Mouse (Mus musculus) intestine, embryonic 14.5 days (tissue): ENCODE results near the gene Card19. TPM values are rescaled to one million over a fixed set of nuclear protein-coding genes. Genes with fewer than 3 reads are reported as not detected.

Experiments used
- ATAC-seq: fragments of 200-750 bp; cut with Nextera tagmentation; replicated peaks from 2 replicates; pipeline ENCODE4 v1.8.0; 2017; ENCODE audit warnings: low read depth, moderate number of reproducible peaks, moderate TSS enrichment, moderate library complexity; ENCODE audit not compliant: low FRiP score, low TSS enrichment
- DNase-seq: peaks from one replicate; pipeline ENCODE4 v3.0.0-alpha.2; 2018; ENCODE audit warnings: low spot score
- H3K27ac ChIP-seq: fragments of 300-500 bp; sonication (generic); 2 replicates; pipeline ENCODE4 v1.5.1; 2014; ENCODE audit warnings: low read depth, mild to moderate bottlenecking, control low read depth
- H3K27me3 ChIP-seq: fragments of 300-500 bp; sonication (generic); replicated peaks from 2 replicates; pipeline ENCODE4 v1.6.1; 2014; ENCODE audit warnings: low read length, control low read depth; ENCODE audit not compliant: control insufficient read depth, insufficient read depth
- H3K36me3 ChIP-seq: fragments of 300-500 bp; sonication (generic); 2 replicates; pipeline ENCODE4 v1.6.1; 2014; ENCODE audit warnings: low read length, control low read depth; ENCODE audit not compliant: control insufficient read depth, insufficient read depth
- H3K4me1 ChIP-seq: fragments of 300-500 bp; sonication (generic); replicated peaks from 2 replicates; pipeline ENCODE4 v1.6.1; 2014; ENCODE audit warnings: low read length, control low read depth, mixed read lengths; ENCODE audit not compliant: control insufficient read depth, insufficient read depth
- H3K4me2 ChIP-seq: fragments of 300-500 bp; sonication (generic); 2 replicates; pipeline ENCODE4 v1.6.1; 2014; ENCODE audit warnings: low read length
- H3K4me3 ChIP-seq: fragments of 300-500 bp; sonication (generic); 2 replicates; pipeline ENCODE4 v1.5.1; 2014; ENCODE audit warnings: low read depth, low read length, control low read depth, mixed read lengths
- H3K9ac ChIP-seq: fragments of 300-500 bp; sonication (generic); 2 replicates; pipeline ENCODE4 v1.6.1; 2014; ENCODE audit warnings: mild to moderate bottlenecking, low read length
- H3K9me3 ChIP-seq: fragments of 300-500 bp; sonication (generic); 2 replicates; pipeline ENCODE4 v1.6.1; 2016; ENCODE audit warnings: low read length, control low read depth; ENCODE audit not compliant: control insufficient read depth
- WGBS: fragments of 180-500 bp; shearing (Covaris S2); extraction: QIAGEN DNeasy Blood & Tissue Kit; methylation state at CpG from one replicate; pipeline ENCODE4 v1.1.7; 2014; 5-methylcytosine and 5-hydroxymethylcytosine counted together
- polyA plus RNA-seq: library from polyadenylated mRNA; unstranded; fragments of >200 nt; fragmentation: Nextera tagmentation; extraction: Ambion mirVana; gene quantifications from 2 replicates; pipeline ENCODE4 v1.2.1, GENCODE M21; 2014

Gene Card19
- polyA plus RNA-seq, 1 experiment from 2014 or later: 55.0 TPM

- Histone ChIP-seq H3K4me2 (no peak overlapping the region), H3K9me3 (peaks cover 3% of the 10 kb centered on the region; the same call in 1 of the 2 replicates), H3K9ac (no peak overlapping the region), H3K36me3 (no peaks in the 10 kb centered on the region), H3K4me3 (no peak overlapping the region), H3K27me3 (no peaks in the 10 kb centered on the region), H3K4me1 (no peaks in the 10 kb centered on the region), H3K27ac (no peak overlapping the region)
- ATAC-seq (no peak), DNase-seq (no peak)
- whole genome bisulfite sequencing: 96% methylated on average over 8 of the region's 8 CpGs
Observed at GRCm38 (mm10) chr13:49238737-49239136, 22.9 kb upstream of the Card19 start.

- no peaks in the 10 kb centered on the region for H3K36me3 ChIP-seq
- H3K4me3 ChIP-seq: no peak overlapping the region
- no peaks in the 10 kb centered on the region for H3K27me3 ChIP-seq
- peaks cover 3% of the 10 kb centered on the region; the same call in 1 of the 2 replicates for H3K9me3 ChIP-seq
- H3K27ac ChIP-seq: no peak overlapping the region
- H3K9ac ChIP-seq: no peak overlapping the region
- no peak overlapping the region for H3K4me2 ChIP-seq
- no peak for ATAC-seq
- no peak for DNase-seq
- WGBS: 92% methylated on average over 8 of the region's 8 CpGs
- H3K4me1 ChIP-seq: no peaks in the 10 kb centered on the region
Observed at GRCm38 (mm10) chr13:49237617-49238016, 21.8 kb upstream of the Card19 start.

GRCm38 (mm10) chr13:49234711-49235110, 18.9 kb upstream of the Card19 start:
- peaks cover 3% of the 10 kb centered on the region; the same call in 1 of the 2 replicates for H3K9me3 ChIP-seq
- no peaks in the 10 kb centered on the region for H3K27me3 ChIP-seq
- H3K4me2 ChIP-seq: no peak overlapping the region
- H3K9ac ChIP-seq: no peak overlapping the region
- no peak overlapping the region for H3K27ac ChIP-seq
- H3K36me3 ChIP-seq: no peaks in the 10 kb centered on the region
- no peak for ATAC-seq
- DNase-seq: no peak
- no peak overlapping the region for H3K4me3 ChIP-seq
- no peaks in the 10 kb centered on the region for H3K4me1 ChIP-seq
- 91% methylated on average over 4 of the region's 4 CpGs for WGBS

GRCm38 (mm10) chr13:49233792-49234572, 18.1 kb upstream of the Card19 start:
- Histone ChIP-seq H3K27ac (no peak overlapping the region), H3K4me3 (no peak overlapping the region), H3K27me3 (no peaks in the 10 kb centered on the region), H3K9ac (no peak overlapping the region), H3K4me2 (no peak overlapping the region), H3K9me3 (peaks cover 3% of the 10 kb centered on the region; the same call in 1 of the 2 replicates), H3K4me1 (no peaks in the 10 kb centered on the region), H3K36me3 (no peaks in the 10 kb centered on the region)
- no peak for DNase-seq
- ATAC-seq: no peak
- WGBS: 88% methylated on average over 8 of the region's 8 CpGs

GRCm38 (mm10) chr13:49225633-49226032, 9.8 kb upstream of the Card19 start:
- WGBS: 39% methylated on average over 4 of the region's 4 CpGs
- ATAC-seq: no peak
- 0 out of 2 replicates have a peak, but pooled peaks cover 3% of the 10 kb centered on the region for H3K9me3 ChIP-seq

DNA sequence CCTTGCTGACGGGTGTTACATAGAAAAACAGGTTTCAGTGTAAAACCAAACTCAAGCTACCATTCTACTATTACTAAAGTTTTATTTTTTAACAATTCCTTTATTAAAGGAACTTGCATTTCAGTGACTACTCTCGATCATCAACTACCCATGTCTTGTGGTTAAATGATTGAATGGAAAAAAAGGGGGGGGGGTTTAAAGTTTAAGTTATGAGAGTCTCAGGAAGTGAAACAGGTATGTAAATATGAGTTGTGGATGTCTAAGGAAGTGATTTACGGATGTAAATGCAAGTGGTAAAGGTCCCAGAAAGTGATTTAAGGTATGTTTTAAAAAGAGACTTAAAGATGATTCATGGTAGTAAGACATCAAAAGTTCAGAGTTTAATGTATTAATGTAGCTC, 9.3 kb upstream of the Card19 start:
- H3K4me3 ChIP-seq: no peak overlapping the region
- no peaks in the 10 kb centered on the region for H3K27me3 ChIP-seq
- DNase-seq: no peak
- H3K36me3 ChIP-seq: no peaks in the 10 kb centered on the region
- 63% methylated on average over 3 of the region's 3 CpGs for WGBS
- 0 out of 2 replicates have a peak, but pooled peaks cover 3% of the 10 kb centered on the region for H3K9me3 ChIP-seq
- H3K4me2 ChIP-seq: no peak overlapping the region
- H3K27ac ChIP-seq: no peak overlapping the region
- no peak for ATAC-seq
- H3K4me1 ChIP-seq: no peaks in the 10 kb centered on the region
- H3K9ac ChIP-seq: no peak overlapping the region

More at GRCm38 (mm10) chr13:49225633-49226032, 9.8 kb upstream of the Card19 start:
- Histone ChIP-seq H3K36me3 (no peaks in the 10 kb centered on the region), H3K27me3 (no peaks in the 10 kb centered on the region), H3K4me2 (no peak overlapping the region), H3K4me3 (no peak overlapping the region), H3K4me1 (no peaks in the 10 kb centered on the region), H3K27ac (no peak overlapping the region), H3K9ac (no peak overlapping the region)
- no peak for DNase-seq

DNA sequence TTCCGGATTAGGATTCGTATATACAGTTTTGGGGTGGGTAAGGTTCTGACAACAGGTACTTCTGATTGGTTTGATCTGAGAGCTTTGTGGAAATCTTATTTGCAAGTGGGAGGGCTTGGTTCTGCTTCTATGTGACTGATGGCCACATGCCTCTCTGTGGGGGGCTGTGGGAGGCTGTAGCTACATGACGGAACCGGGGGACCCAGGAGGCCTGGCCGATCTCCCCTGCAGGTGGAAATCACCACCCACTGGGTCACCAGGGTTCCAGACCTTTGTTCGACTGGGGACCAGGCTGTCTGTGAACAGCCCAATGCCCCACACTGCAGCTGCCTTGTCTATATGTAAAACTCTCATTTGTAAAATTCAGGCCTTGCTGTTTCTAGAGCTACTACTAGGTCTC, 8.9 kb upstream of the Card19 start:
- 0 out of 2 replicates have a peak, but pooled peaks cover 3% of the 10 kb centered on the region for H3K9me3 ChIP-seq
- no peak for ATAC-seq
- no peaks in the 10 kb centered on the region for H3K27me3 ChIP-seq
- 29% methylated on average over 6 of the region's 6 CpGs for WGBS
- H3K4me1 ChIP-seq: no peaks in the 10 kb centered on the region
- H3K36me3 ChIP-seq: no peaks in the 10 kb centered on the region
- DNase-seq: no peak
- 0 out of 2 replicates have a peak overlapping the region, but pooled peaks have one; percentile 8 for H3K4me2 ChIP-seq
- H3K27ac ChIP-seq: no peak overlapping the region
- no peak overlapping the region for H3K9ac ChIP-seq
- no peak overlapping the region for H3K4me3 ChIP-seq

GRCm38 (mm10) chr13:49224314-49224713, 8.5 kb upstream of the Card19 start:
- Histone ChIP-seq H3K36me3 (no peaks in the 10 kb centered on the region), H3K27ac (no peak overlapping the region), H3K27me3 (no peaks in the 10 kb centered on the region), H3K9me3 (0 out of 2 replicates have a peak, but pooled peaks cover 3% of the 10 kb centered on the region), H3K4me3 (no peak overlapping the region), H3K9ac (no peak overlapping the region), H3K4me1 (no peaks in the 10 kb centered on the region), H3K4me2 (0 out of 2 replicates have a peak overlapping the region, but pooled peaks have one; percentile 8)
- ATAC-seq: no peak
- WGBS: 10% methylated on average over 10 of the region's 10 CpGs
- no peak for DNase-seq
